Mouse (Mus musculus) kidney, adult 9 months (tissue): ENCODE measurements around the gene Olfr551.
"Not testable (repeated sequence)": the region's sequence is repeated elsewhere in the genome, so short reads cannot be mapped to it uniquely, and the experiment has no call there.

Source experiments
- DNase-seq: peaks from one replicate; pipeline ENCODE4 v3.0.0; 2022

The Olfr551 gene

GRCm38 (mm10) chr7:102591786-102592185 lies at the start of gene Olfr551:
Gene Olfr551 (minus strand): TSS chr7:102591886.
- DNase-seq: no peak

GRCm38 (mm10) chr7:102638132-102638531 lies 46.4 kb upstream of the Olfr551 start, which contains the start of gene Olfr554:
Gene Olfr554 (plus strand): TSS chr7:102638432.
- DNase-seq: no peak

DNA sequence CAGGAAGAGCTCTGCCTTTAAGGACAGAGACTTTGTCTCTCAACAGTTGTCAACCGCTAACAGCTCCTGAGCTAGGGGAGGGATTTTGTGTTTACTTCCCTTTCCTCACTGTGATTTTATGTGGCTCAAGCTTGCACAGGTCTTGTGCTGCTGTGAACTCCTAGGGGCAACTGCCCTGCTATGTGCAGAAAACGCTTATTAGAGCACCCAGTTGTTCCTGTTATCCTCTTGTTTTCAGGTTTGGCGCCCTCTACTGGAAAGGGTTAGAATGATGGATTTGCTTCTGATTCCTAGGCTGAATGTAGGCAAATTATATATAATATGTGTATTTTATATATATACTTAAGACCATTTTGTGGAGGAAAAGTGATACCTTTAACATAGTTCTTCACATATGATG lies 45.0 kb upstream of the Olfr551 start:
- DNase-seq: peak; percentile 72

GRCm38 (mm10) chr7:102620368-102620767 lies 28.7 kb upstream of the Olfr551 start:
- not testable (repeated sequence) for DNase-seq

- DNase-seq: no peak
Observed at GRCm38 (mm10) chr7:102619608-102620007, 27.9 kb upstream of the Olfr551 start.

GRCm38 (mm10) chr7:102618118-102618517 lies 26.4 kb upstream of the Olfr551 start, which contains the start of gene Olfr553:
Gene Olfr553 (minus strand): TSS chr7:102618218.
- no peak for DNase-seq

DNA sequence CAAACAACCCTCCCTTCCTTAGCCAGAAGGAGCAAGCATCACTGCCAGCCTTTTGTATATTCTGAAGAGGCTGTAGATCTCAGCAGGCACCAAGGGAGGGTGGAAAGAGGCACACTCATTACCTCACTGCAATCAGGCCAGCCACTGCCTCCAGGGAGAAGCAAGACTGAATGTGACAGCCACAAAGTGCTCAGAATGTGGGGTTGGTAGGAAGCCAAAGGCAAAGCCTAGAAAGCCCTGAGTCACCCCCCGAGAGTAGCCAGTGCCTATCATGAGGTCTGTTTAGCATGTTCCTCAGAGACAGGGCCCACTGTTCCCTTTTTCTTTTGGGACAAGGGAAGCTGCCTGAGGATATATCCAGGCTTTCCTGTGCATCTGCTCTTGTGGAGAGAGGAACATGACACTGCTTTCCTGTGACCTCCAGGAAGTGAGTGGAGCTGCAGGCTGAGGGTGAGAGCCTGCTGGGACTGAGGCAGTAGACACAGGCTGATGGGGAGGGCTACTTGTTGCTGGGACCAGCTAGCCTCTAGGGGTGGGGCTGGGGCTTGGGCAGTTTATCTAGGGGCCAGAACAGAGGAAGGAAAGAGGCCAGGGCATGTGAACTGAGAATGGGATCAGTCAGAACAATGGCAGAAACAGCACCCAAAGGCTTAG lies 5.8 kb upstream of the Olfr551 start, which contains the start of gene Olfr552:
Gene Olfr552, plus strand, starts transcription at position 393 of the 654 bp plus-strand sequence.
- DNase-seq: no peak

DNA sequence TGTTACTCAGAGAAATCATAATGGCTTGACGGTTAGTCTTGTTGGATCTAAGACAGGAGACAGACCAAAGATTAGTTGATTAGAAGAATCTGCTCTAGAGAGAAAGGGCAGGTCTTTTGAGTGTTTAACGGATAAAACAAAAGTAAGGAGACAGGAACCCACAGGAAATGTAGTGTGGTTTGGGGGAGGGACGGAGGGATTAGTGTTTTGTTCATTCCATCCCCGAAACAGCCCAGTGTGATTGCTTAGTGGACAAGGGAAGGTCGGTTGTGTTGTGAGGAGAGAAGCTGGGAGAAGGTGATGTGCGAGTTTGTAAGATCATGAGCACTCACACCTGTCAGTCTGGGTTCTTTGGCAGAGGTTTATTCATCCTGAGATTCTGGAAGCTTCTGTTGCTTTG lies 15.7 kb downstream of the Olfr551 start:
- DNase-seq: no peak

DNA sequence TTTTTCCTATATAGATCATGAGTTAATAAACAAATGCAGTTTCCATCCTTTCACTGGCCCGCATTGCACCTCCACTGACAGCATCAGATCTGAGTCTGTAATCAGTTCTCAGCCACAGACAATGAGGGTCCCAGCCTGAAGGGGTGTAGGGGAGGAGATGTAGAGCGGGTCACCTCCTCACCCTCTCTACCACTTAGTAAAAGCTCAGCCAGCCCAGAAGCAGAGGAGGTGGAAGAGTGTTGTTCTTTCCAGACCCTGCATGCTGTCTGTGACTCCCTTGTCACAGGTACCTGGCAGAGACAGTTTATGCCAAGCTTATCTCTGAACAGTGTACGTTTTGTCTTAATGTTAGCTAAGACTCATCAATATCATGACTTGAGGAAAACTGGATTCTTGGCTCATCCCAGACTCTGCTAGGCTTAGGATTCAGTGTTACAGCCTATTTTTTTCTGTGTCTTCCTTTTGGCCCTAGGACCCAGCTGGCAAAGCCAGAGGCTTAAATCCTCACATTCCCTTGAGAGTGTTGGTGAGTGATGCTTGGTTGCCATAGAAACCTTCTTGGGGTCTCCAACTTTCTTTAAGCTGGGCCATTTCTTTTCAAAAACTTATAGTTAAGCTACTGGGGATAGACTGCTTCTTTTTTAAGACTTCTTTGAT lies 18.4 kb downstream of the Olfr551 start:
- no peak for DNase-seq

GRCm38 (mm10) chr7:102571142-102571541 lies 20.5 kb downstream of the Olfr551 start, which contains the start of gene Olfr550:
Gene Olfr550 (plus strand): TSS chr7:102571442.
- no peak for DNase-seq

- no peak for DNase-seq
Observed at GRCm38 (mm10) chr7:102566219-102566618, 25.5 kb downstream of the Olfr551 start.

DNA sequence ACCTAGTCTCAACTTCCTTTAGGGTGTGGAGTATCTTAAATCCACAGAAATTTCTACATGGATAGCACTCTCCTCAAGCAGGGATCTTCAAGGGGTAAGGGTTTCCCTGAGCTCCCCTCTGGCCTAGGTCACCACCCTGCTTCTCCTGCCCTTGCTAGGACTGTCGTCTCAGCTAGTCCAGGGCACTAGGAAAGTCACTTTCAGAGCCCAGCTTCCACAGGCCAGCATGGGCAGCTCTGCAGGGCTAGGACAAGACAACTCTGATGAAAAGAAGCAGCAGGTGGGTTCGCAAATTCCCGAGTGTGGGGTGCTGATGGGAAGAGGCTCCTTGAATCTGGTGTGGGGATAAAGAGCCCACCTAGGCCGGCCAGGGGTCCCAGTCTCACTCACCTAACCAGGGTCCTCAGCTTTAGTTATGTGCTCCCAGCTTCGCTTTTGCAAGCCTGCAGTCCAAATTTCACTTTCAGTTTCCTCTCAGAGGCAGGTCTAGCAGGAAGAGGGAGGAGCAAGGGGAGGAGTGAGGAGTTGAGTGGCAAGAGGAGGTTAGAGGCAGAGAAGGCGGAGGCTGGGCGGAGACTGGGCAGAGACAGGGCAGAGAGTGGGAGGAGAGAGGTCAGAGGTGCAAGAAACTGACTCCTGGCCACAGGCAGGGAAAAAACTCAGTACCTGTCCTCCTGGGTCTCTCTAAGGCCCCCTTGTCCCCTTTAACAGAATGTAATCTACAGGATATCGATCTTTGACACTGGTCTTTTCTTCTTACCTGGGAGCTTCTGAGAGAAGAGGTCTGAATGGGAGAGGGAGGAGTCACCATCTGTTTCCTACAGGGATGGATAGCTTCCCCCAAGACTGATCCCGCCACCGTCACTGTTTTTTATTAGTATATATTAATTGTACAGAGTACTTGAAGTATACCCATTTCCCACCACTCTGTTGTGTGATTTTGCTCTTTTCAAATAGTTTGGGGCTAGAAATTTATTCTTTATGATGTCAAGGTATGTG lies 26.4 kb downstream of the Olfr551 start, which contains the start of gene Trim21:
Gene Trim21, minus strand, starts transcription at position 488 of the 999 bp plus-strand sequence.
- DNase-seq: peak; percentile 96

- no peak for DNase-seq
Observed at GRCm38 (mm10) chr7:102553279-102553678, 38.4 kb downstream of the Olfr551 start.

DNA sequence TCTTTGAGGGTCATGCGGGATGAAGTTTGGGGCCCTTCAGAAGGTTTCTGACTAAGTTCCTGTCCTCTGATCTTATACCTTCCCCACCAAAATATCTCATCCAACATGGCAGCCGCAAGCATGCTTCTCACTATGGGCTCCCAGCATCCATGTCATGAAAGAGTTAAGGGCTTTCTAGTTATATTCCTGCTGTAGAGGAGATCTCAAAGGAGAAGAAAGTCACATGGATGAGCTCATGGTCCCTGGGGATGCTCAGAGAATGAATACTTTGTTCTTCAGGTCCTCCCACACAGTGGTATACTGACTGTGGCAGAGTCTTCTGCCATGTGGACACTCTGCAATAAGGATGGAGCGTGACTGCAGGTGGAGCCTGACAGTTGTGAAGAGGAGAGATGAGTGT lies 42.1 kb downstream of the Olfr551 start, which contains the start of gene Olfr549:
Gene Olfr549, plus strand, starts transcription at position 301 of the 400 bp plus-strand sequence.
- no peak for DNase-seq

- no peak for DNase-seq
Observed at GRCm38 (mm10) chr7:102541251-102541650, 50.4 kb downstream of the Olfr551 start.

- no peak for DNase-seq
Observed at GRCm38 (mm10) chr7:102540596-102540995, 51.1 kb downstream of the Olfr551 start, which contains the start of gene Olfr548-ps1. Gene Olfr548-ps1 (plus strand): TSS chr7:102540896.

DNA sequence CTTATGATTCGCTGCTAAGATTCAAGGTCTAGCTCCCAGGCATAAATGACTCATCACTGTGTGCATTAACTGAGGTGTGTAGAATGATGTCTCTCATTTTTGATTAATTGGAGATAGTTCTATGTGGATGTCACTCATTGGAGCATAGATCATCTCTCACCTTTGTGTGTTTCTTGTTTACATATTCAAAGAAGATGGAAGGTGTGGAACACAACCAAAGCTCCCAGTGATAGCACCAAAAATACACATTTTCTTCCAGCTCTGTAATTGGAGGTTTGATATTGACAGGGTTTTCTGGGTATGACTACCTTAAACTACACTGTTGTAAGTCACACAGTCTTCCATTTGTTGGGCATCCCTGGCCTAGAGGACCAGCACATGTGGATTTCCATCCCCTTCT lies 57.2 kb downstream of the Olfr551 start, which contains the start of gene Olfr547:
Gene Olfr547, plus strand, starts transcription at position 301 of the 400 bp plus-strand sequence.
- DNase-seq: no peak
